Mouse (Mus musculus): ENCODE measurements around the gene Ubox5. TPM values are rescaled to one million over a fixed set of nuclear protein-coding genes. Genes with fewer than 3 reads are reported as not detected.

The Ubox5 gene
- total RNA-seq, 2 experiments from 2014 or later, result 5.9 TPM

- DNase-seq (ENCODE audit: low spot score in 2 of 2), result peak in 1 of 2 experiments; percentile 33
Observed at GRCm38 (mm10) chr2:130634739-130635411, 5.0 kb upstream of the Ubox5 start.

GRCm38 (mm10) chr2:130634006-130634738 is 4.3 kb upstream of the Ubox5 start:
- DNase-seq (ENCODE audit: low spot score in 2 of 2), result no peak

GRCm38 (mm10) chr2:130632887-130633675 is 3.2 kb upstream of the Ubox5 start:
- DNase-seq (ENCODE audit: low spot score in 2 of 2), result no peak

- DNase-seq (ENCODE audit: low spot score in 2 of 2), result no peak
Observed at GRCm38 (mm10) chr2:130632416-130632815, 2.6 kb upstream of the Ubox5 start.

- DNase-seq (ENCODE audit: low spot score in 2 of 2), result no peak
Observed at GRCm38 (mm10) chr2:130629080-130629838, 579 bp downstream of the Ubox5 start.

- DNase-seq (ENCODE audit: low spot score in 2 of 2), result no peak
Observed at GRCm38 (mm10) chr2:130628424-130628823, 1.4 kb downstream of the Ubox5 start.

GRCm38 (mm10) chr2:130618972-130619371 is 10.9 kb downstream of the Ubox5 start:
- DNase-seq (ENCODE audit: low spot score in 2 of 2), result no peak

GRCm38 (mm10) chr2:130613091-130613490 is 16.7 kb downstream of the Ubox5 start:
- DNase-seq (ENCODE audit: low spot score in 2 of 2), result no peak

GRCm38 (mm10) chr2:130602195-130602594 is 27.6 kb downstream of the Ubox5 start:
- no peak for DNase-seq (ENCODE audit: low spot score in 2 of 2)

GRCm38 (mm10) chr2:130598399-130598798 is 31.4 kb downstream of the Ubox5 start:
- DNase-seq (ENCODE audit: low spot score in 2 of 2), result no peak

GRCm38 (mm10) chr2:130597601-130598010 is 32.2 kb downstream of the Ubox5 start:
- DNase-seq (ENCODE audit: low spot score in 2 of 2), result no peak

- no peak for DNase-seq (ENCODE audit: low spot score in 2 of 2)
Observed at GRCm38 (mm10) chr2:130595596-130595995, 34.2 kb downstream of the Ubox5 start.

GRCm38 (mm10) chr2:130591016-130591415 is 38.8 kb downstream of the Ubox5 start:
- DNase-seq (ENCODE audit: low spot score in 2 of 2), result no peak

GRCm38 (mm10) chr2:130589761-130590160 is 40.1 kb downstream of the Ubox5 start:
- DNase-seq (ENCODE audit: low spot score in 2 of 2), result no peak

- DNase-seq (ENCODE audit: low spot score in 2 of 2), result no peak
Observed at GRCm38 (mm10) chr2:130589157-130589556, 40.7 kb downstream of the Ubox5 start.

- no peak for DNase-seq (ENCODE audit: low spot score in 2 of 2)
Observed at GRCm38 (mm10) chr2:130588373-130588772, 41.5 kb downstream of the Ubox5 start.

- no peak for DNase-seq (ENCODE audit: low spot score in 2 of 2)
Observed at GRCm38 (mm10) chr2:130586016-130586415, 43.8 kb downstream of the Ubox5 start.

- DNase-seq (ENCODE audit: low spot score in 2 of 2), result no peak
Observed at GRCm38 (mm10) chr2:130583902-130584560, 45.8 kb downstream of the Ubox5 start.

- DNase-seq (ENCODE audit: low spot score in 2 of 2), result no peak
Observed at GRCm38 (mm10) chr2:130582552-130582951, 47.3 kb downstream of the Ubox5 start, which contains the start of gene Avp. TSS of gene Avp (minus strand) at chr2:130582554.

GRCm38 (mm10) chr2:130581201-130581600 is 48.6 kb downstream of the Ubox5 start:
- no peak for DNase-seq (ENCODE audit: low spot score in 2 of 2)
